Mouse (Mus musculus) hindbrain, embryonic 11.5 days (tissue): ENCODE data around the gene Gm21876. TPM values are rescaled to one million over a fixed set of nuclear protein-coding genes. Genes with fewer than 3 reads are reported as not detected.
"Not testable (repeated sequence)": the region's sequence is repeated elsewhere in the genome, so short reads cannot be mapped to it uniquely, and the experiment has no call there.

Experiments used
- ATAC-seq: fragments of 200-750 bp; cut with Nextera tagmentation; 2 replicates; pipeline ENCODE4 v1.8.0; 2017; ENCODE audit warnings: mild to moderate bottlenecking, moderate TSS enrichment, moderate library complexity; ENCODE audit not compliant: low FRiP score
- DNase-seq: peaks from one replicate; pipeline ENCODE4 v3.0.0-alpha.2; 2015; ENCODE audit warnings: low spot score
- H3K27ac ChIP-seq: fragments of 300-500 bp; sonication (generic); 2 replicates; pipeline ENCODE4 v1.5.1; 2014; ENCODE audit warnings: mild to moderate bottlenecking, low read depth, low read length
- H3K27me3 ChIP-seq: fragments of 300-500 bp; sonication (generic); 2 replicates; pipeline ENCODE4 v1.6.1; 2014; ENCODE audit warnings: mild to moderate bottlenecking, low read length, moderate library complexity, mixed read lengths; ENCODE audit not compliant: control insufficient read depth, insufficient read depth
- H3K36me3 ChIP-seq: fragments of 300-500 bp; sonication (generic); 2 replicates; pipeline ENCODE4 v1.6.1; 2014; ENCODE audit warnings: mild to moderate bottlenecking, low read length, moderate library complexity, mixed read lengths; ENCODE audit not compliant: control insufficient read depth, insufficient read depth
- H3K4me1 ChIP-seq: fragments of 300-500 bp; sonication (generic); replicated peaks from 2 replicates; pipeline ENCODE4 v1.6.1; 2014; ENCODE audit warnings: low read length, mixed read lengths; ENCODE audit not compliant: control insufficient read depth, insufficient read depth
- H3K4me2 ChIP-seq: fragments of 300-500 bp; sonication (generic); replicated peaks from 2 replicates; pipeline ENCODE4 v1.6.1; 2014; ENCODE audit warnings: mild to moderate bottlenecking, low read depth, low read length
- H3K4me3 ChIP-seq: fragments of 300-500 bp; sonication (generic); 2 replicates; pipeline ENCODE4 v1.5.1; 2014; ENCODE audit warnings: low read depth, low read length
- H3K9ac ChIP-seq: fragments of 300-500 bp; sonication (generic); 2 replicates; pipeline ENCODE4 v1.6.1; 2014; ENCODE audit warnings: low read depth, low read length
- H3K9me3 ChIP-seq: fragments of 300-500 bp; sonication (generic); 2 replicates; pipeline ENCODE4 v1.6.1; 2016; ENCODE audit warnings: low read length; ENCODE audit not compliant: control insufficient read depth
- WGBS: fragments of 180-500 bp; shearing (Covaris S2); extraction: QIAGEN DNeasy Blood & Tissue Kit; methylation state at CpG from one replicate; pipeline ENCODE4 v1.1.7; 2014; 5-methylcytosine and 5-hydroxymethylcytosine counted together
- polyA plus RNA-seq: library from polyadenylated mRNA; unstranded; fragments of >200 nt; fragmentation: Nextera tagmentation; extraction: Ambion mirVana; gene quantifications from 2 replicates; pipeline ENCODE4 v1.2.1, GENCODE M21; 2014

Gene Gm21876
- polyA plus RNA-seq, result not detected in 2 replicates

DNA sequence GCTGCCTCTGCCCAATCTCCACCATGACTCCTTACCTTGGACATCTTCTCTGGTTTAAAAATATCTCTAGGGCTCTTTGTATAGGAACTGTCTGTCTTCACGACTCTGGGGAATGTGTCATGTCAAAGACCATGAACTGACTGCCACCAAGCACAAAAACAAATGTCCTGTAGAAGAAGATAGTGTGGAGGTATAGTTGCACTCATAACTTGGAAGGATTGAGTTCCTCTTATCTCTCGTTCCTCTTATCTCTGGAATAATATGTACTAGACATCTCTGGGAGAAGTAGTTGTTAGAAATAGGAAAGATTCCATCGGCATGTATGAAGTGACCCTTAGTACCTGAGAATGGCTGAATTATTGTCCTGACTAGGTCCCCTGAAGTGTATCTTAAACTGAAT, at the start of gene Gm21876:
Gm21876 (minus strand) TSS at position 101 of the 400 bp plus-strand sequence.
- WGBS, result 76% methylated on average over 3 of the region's 3 CpGs
- no peaks in the 10 kb centered on the region for H3K36me3 ChIP-seq
- H3K9me3 ChIP-seq, result no peaks in the 10 kb centered on the region
- no peak within 1 kb of the TSS for H3K9ac ChIP-seq
- H3K27me3 ChIP-seq, result no peaks in the 10 kb centered on the region
- H3K4me1 ChIP-seq, result no peaks in the 10 kb centered on the region
- H3K4me3 ChIP-seq, result no peak within 1 kb of the TSS
- DNase-seq (no peak), ATAC-seq (no peak)
- no peak within 1 kb of the TSS for H3K27ac ChIP-seq
- no peak within 1 kb of the TSS for H3K4me2 ChIP-seq

DNA sequence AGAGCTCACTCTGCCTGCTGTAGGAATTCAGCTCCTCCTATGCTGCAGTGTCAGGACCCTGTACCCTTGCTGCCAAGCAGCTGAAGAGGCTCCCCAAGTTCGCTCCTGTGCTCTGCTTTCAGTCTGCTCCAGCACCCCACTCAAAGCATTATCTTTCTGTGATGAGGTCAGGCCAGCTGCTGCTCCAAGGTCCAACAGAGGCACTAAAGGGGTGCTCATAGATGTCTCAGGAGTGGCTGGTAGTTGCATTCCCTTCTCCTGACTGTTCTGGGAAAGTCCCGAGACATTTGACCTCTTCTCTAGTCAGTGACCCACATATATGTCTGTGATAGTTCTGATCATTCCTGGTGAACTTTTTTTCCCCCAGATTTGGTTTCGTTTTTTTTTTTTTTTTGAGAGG, 45.0 kb upstream of the Gm21876 start:
- Histone ChIP-seq H3K4me2 (no peak overlapping the region), H3K27me3 (no peaks in the 10 kb centered on the region), H3K4me1 (no peaks in the 10 kb centered on the region), H3K27ac (no peak overlapping the region), H3K9me3 (no peaks in the 10 kb centered on the region), H3K36me3 (no peaks in the 10 kb centered on the region), H3K4me3 (no peak overlapping the region), H3K9ac (no peak overlapping the region)
- 83% methylated on average over 3 of the region's 3 CpGs for WGBS
- ATAC-seq (no peak), DNase-seq (no peak)

DNA sequence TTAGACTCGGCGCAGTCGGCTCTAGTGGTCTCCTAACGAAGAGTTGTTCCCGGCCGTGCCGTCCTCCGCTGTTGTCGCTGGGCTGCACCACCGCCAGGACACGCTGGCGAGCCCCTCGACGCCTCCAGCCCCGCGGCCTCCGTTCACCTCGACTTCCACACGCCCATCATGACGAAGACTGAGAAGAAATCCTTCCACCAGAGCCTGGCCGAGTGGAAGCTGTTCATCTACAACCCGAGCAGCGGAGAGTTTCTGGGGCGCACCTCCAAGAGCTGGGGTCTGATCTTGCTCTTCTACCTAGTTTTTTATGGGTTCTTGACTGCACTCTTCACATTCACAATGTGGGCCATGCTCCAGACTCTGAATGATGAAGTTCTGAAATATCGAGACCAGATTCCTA, 28.8 kb downstream of the Gm21876 start:
- H3K9me3 ChIP-seq, DNase-seq, H3K4me2 ChIP-seq, ATAC-seq, H3K4me1 ChIP-seq, H3K27ac ChIP-seq, H3K9ac ChIP-seq, H3K36me3 ChIP-seq, H3K4me3 ChIP-seq, H3K27me3 ChIP-seq: not testable (repeated sequence)
- WGBS, result 91% methylated on average over 25 of the region's 25 CpGs

Other genes with a start within 250 kb of the Gm21876 start
- gene Cfp, start 244.1 kb downstream of the Gm21876 start, polyA plus RNA-seq, result 2.8 and 3.4 TPM in 2 replicates
- 7.1 and 9.1 TPM in 2 replicates for gene Elk1, start 225.0 kb downstream of the Gm21876 start, polyA plus RNA-seq
- 51.4 and 63.6 TPM in 2 replicates for gene Uxt, start 213.6 kb downstream of the Gm21876 start, polyA plus RNA-seq
- 7.6 and 9.7 TPM in 2 replicates for gene Zfp182, start 113.3 kb downstream of the Gm21876 start, polyA plus RNA-seq
- not detected in 2 replicates for gene Spaca5, start 107.2 kb downstream of the Gm21876 start, polyA plus RNA-seq
- 3.1 and 3.3 TPM in 2 replicates for gene Zfp300, start 86.1 kb downstream of the Gm21876 start, polyA plus RNA-seq
- gene Ssxa1, start 59.8 kb downstream of the Gm21876 start, polyA plus RNA-seq, result not detected in 2 replicates